In genomic region chr15:83303656-83304484, GRCm38 (mm10) we compare ENCODE assay signal across 8 mouse cellular contexts. TPM values are rescaled to one million over a fixed set of nuclear protein-coding genes. Genes with fewer than 3 reads are reported as not detected.
DNase-seq lines count a peak whose midpoint lies in the region; ATAC-seq lines count a peak whose summit lies in the region.

No protein-coding gene starts in this region.

- no peaks in the 10 kb centered on the region for H3K27me3 ChIP-seq in embryonic facial prominence, embryonic 13.5 days
- H3K27me3 ChIP-seq in embryonic facial prominence, embryonic 10.5 days (replicated peaks; ENCODE audit: low read depth, poor library complexity, severe bottlenecking), result no peaks in the 10 kb centered on the region

- 77% methylated on average over 13 of the region's 13 CpGs for WGBS in embryonic facial prominence, embryonic 13.5 days
- WGBS in embryonic facial prominence, embryonic 10.5 days, result 85% methylated on average over 13 of the region's 13 CpGs

- no peak overlapping the region for H3K4me2 ChIP-seq in embryonic facial prominence, embryonic 13.5 days

- no peaks in the 10 kb centered on the region for H3K9me3 ChIP-seq in embryonic facial prominence, embryonic 13.5 days
- H3K9me3 ChIP-seq in embryonic facial prominence, embryonic 10.5 days, result no peaks in the 10 kb centered on the region

- H3K9ac ChIP-seq in embryonic facial prominence, embryonic 13.5 days, result 0 out of 2 replicates have a peak overlapping the region, but pooled peaks have one; percentile 21

- ATAC-seq in embryonic facial prominence, embryonic 13.5 days (ENCODE audit: insufficient number of reproducible peaks, insufficient read depth, low FRiP score, low TSS enrichment, low read depth), result no peak

- H3K4me3 ChIP-seq in embryonic facial prominence, embryonic 13.5 days, result no peak overlapping the region
- no peak overlapping the region for H3K4me3 ChIP-seq in embryonic facial prominence, embryonic 10.5 days

- no peak overlapping the region for H3K27ac ChIP-seq in embryonic facial prominence, embryonic 13.5 days
- H3K27ac ChIP-seq in embryonic facial prominence, embryonic 10.5 days (replicated peaks), result no peak overlapping the region; the same call in 1 of the 2 replicates

- peaks cover 77% of the 10 kb centered on the region for H3K36me3 ChIP-seq in embryonic facial prominence, embryonic 13.5 days
- peaks cover 58% of the 10 kb centered on the region for H3K36me3 ChIP-seq in embryonic facial prominence, embryonic 10.5 days (replicated peaks)

- no peaks in the 10 kb centered on the region; the same call in 1 of the 2 replicates for H3K4me1 ChIP-seq in embryonic facial prominence, embryonic 13.5 days
- peaks cover 17% of the 10 kb centered on the region for H3K4me1 ChIP-seq in embryonic facial prominence, embryonic 10.5 days

- DNase-seq in embryonic facial prominence, embryonic 10.5 days (ENCODE audit: low spot score), result no peak
- DNase-seq in urinary bladder, postnatal 14 days (ENCODE audit: low spot score), result peak; percentile 49
- DNase-seq in urinary bladder, postnatal 10 days (ENCODE audit: low spot score), result no peak
- peak; percentile 55 to 65 for DNase-seq in kidney, postnatal 4 days
- DNase-seq in right cerebral cortex, postnatal 14 days, result no peak
- no peak for DNase-seq in thymus, postnatal 0 days (ENCODE audit: low spot score)
- DNase-seq in thymus, postnatal 4 days, result no peak

RNA-seq across cellular contexts. Expression of gene Arfgap3, which starts 46.2 kb away (rescaled TPM):
- 45.3 and 49.9 TPM in 2 replicates for polyA plus RNA-seq in embryonic facial prominence, embryonic 13.5 days (2015; fragmentation: Nextera tagmentation; extraction: Ambion mirVana)
- polyA plus RNA-seq in embryonic facial prominence, embryonic 10.5 days (2016; fragmentation: Nextera tagmentation; extraction: Ambion mirVana), result 27.2 and 29.1 TPM in 2 replicates
- polyA plus RNA-seq in thymus, postnatal 0 days (2015; fragmentation: Nextera tagmentation; extraction: Ambion mirVana), result 16.4 and 18.3 TPM in 2 replicates

RNA-seq across cellular contexts. Expression of gene A4galt, which starts 52.3 kb away (rescaled TPM):
- polyA plus RNA-seq in embryonic facial prominence, embryonic 13.5 days (2015; fragmentation: Nextera tagmentation; extraction: Ambion mirVana), result 0.53 and 2.2 TPM in 2 replicates
- polyA plus RNA-seq in embryonic facial prominence, embryonic 10.5 days (2016; fragmentation: Nextera tagmentation; extraction: Ambion mirVana), result 0.34 and 0.77 TPM in 2 replicates
- polyA plus RNA-seq in thymus, postnatal 0 days (2015; fragmentation: Nextera tagmentation; extraction: Ambion mirVana), result 2.2 and 2.4 TPM in 2 replicates

Comparison
In these comparisons a context has a peak if more than half of its experiments do, and no peak if none do; other contexts are left out.
1. DNase-seq: peak in urinary bladder, postnatal 14 days (single experiment) and kidney, postnatal 4 days (2 of 2); none in embryonic facial prominence, embryonic 10.5 days (single experiment), urinary bladder, postnatal 10 days (single experiment), right cerebral cortex, postnatal 14 days (single experiment), thymus, postnatal 0 days (single experiment) and thymus, postnatal 4 days (single experiment).